Mouse (Mus musculus): ENCODE data around the gene Sstr2.
"Not testable (repeated sequence)": the region's sequence is repeated elsewhere in the genome, so short reads cannot be mapped to it uniquely, and the experiment has no call there.

The Sstr2 gene

GRCm38 (mm10) chr11:113656511-113656932, 37.4 kb downstream of the Sstr2 start:
- no peak for DNase-seq (ENCODE audit: extremely low read depth, low read depth)

GRCm38 (mm10) chr11:113657221-113657620, 38.1 kb downstream of the Sstr2 start:
- DNase-seq (ENCODE audit: extremely low read depth, low read depth), result no peak

- no peak for DNase-seq (ENCODE audit: extremely low read depth, low read depth)
Observed at GRCm38 (mm10) chr11:113658319-113658718, 39.2 kb downstream of the Sstr2 start.

GRCm38 (mm10) chr11:113658763-113659162, 39.6 kb downstream of the Sstr2 start:
- DNase-seq (ENCODE audit: extremely low read depth, low read depth), result no peak

- DNase-seq (ENCODE audit: extremely low read depth, low read depth), result not testable (repeated sequence)
Observed at GRCm38 (mm10) chr11:113660213-113660612, 41.1 kb downstream of the Sstr2 start.

- DNase-seq (ENCODE audit: extremely low read depth, low read depth), result no peak
Observed at GRCm38 (mm10) chr11:113660940-113661339, 41.8 kb downstream of the Sstr2 start.

- DNase-seq (ENCODE audit: extremely low read depth, low read depth), result no peak
Observed at GRCm38 (mm10) chr11:113661835-113662351, 42.8 kb downstream of the Sstr2 start.

- DNase-seq (ENCODE audit: extremely low read depth, low read depth), result no peak
Observed at GRCm38 (mm10) chr11:113664279-113664678, 45.1 kb downstream of the Sstr2 start.

- no peak for DNase-seq (ENCODE audit: extremely low read depth, low read depth)
Observed at GRCm38 (mm10) chr11:113666205-113666604, 47.1 kb downstream of the Sstr2 start.

GRCm38 (mm10) chr11:113666648-113667047, 47.5 kb downstream of the Sstr2 start:
- DNase-seq (ENCODE audit: extremely low read depth, low read depth), result no peak

GRCm38 (mm10) chr11:113667122-113667521, 48.0 kb downstream of the Sstr2 start:
- DNase-seq (ENCODE audit: extremely low read depth, low read depth), result no peak

GRCm38 (mm10) chr11:113667704-113668103, 48.6 kb downstream of the Sstr2 start:
- DNase-seq (ENCODE audit: extremely low read depth, low read depth), result no peak

GRCm38 (mm10) chr11:113668857-113669256, 49.7 kb downstream of the Sstr2 start:
- DNase-seq (ENCODE audit: extremely low read depth, low read depth), result no peak

GRCm38 (mm10) chr11:113669711-113670110, 50.6 kb downstream of the Sstr2 start:
- DNase-seq (ENCODE audit: extremely low read depth, low read depth), result no peak

- DNase-seq (ENCODE audit: extremely low read depth, low read depth), result no peak
Observed at GRCm38 (mm10) chr11:113673614-113674013, 54.5 kb downstream of the Sstr2 start.

GRCm38 (mm10) chr11:113674595-113674994, 55.5 kb downstream of the Sstr2 start:
- DNase-seq (ENCODE audit: extremely low read depth, low read depth), result no peak
